Mouse (Mus musculus) WW6 (cell line): ENCODE measurements around the gene Gm10778.
A peak's percentile ranks its signal among the peaks of the same experiment; 100 is the strongest.

Experiments used
- DNase-seq: peaks from one replicate; pipeline ENCODE4 v3.0.0-alpha.2; 2013; ENCODE audit warnings: low read depth, low spot score

Gm10778 gene

GRCm38 (mm10) chr10:81648803-81649775, at the start of gene Gm10778:
Gene Gm10778, plus strand, starts transcription at chr10:81649059.
- peak; percentile 76 for DNase-seq

GRCm38 (mm10) chr10:81599630-81600029, 49.2 kb upstream of the Gm10778 start:
- DNase-seq: no peak

- DNase-seq: no peak
Observed at GRCm38 (mm10) chr10:81600096-81600495, 48.8 kb upstream of the Gm10778 start.

- peak; percentile 97 for DNase-seq
Observed at GRCm38 (mm10) chr10:81600738-81601203, 48.1 kb upstream of the Gm10778 start, which contains the start of gene Tle6. Gene Tle6, minus strand, starts transcription at chr10:81601073.

- no peak for DNase-seq
Observed at GRCm38 (mm10) chr10:81601396-81601905, 47.4 kb upstream of the Gm10778 start.

- no peak for DNase-seq
Observed at GRCm38 (mm10) chr10:81602741-81603151, 46.1 kb upstream of the Gm10778 start.

- DNase-seq: no peak
Observed at GRCm38 (mm10) chr10:81604019-81604967, 44.6 kb upstream of the Gm10778 start.

- no peak for DNase-seq
Observed at GRCm38 (mm10) chr10:81604968-81605665, 43.7 kb upstream of the Gm10778 start.

GRCm38 (mm10) chr10:81605666-81605973, 43.2 kb upstream of the Gm10778 start:
- DNase-seq: no peak

- DNase-seq: peak; percentile 91
Observed at GRCm38 (mm10) chr10:81605974-81606751, 42.7 kb upstream of the Gm10778 start, which contains the start of gene BC025920. Gene BC025920, plus strand, starts transcription at chr10:81606270.

- no peak for DNase-seq
Observed at GRCm38 (mm10) chr10:81608308-81608707, 40.6 kb upstream of the Gm10778 start.

- DNase-seq: no peak
Observed at GRCm38 (mm10) chr10:81612779-81613178, 36.1 kb upstream of the Gm10778 start.

- DNase-seq: no peak
Observed at GRCm38 (mm10) chr10:81615486-81615885, 33.4 kb upstream of the Gm10778 start.

- DNase-seq: no peak
Observed at GRCm38 (mm10) chr10:81619976-81620375, 28.9 kb upstream of the Gm10778 start.

GRCm38 (mm10) chr10:81620786-81621185, 28.1 kb upstream of the Gm10778 start:
- no peak for DNase-seq

- DNase-seq: no peak
Observed at GRCm38 (mm10) chr10:81623441-81623840, 25.4 kb upstream of the Gm10778 start.

- DNase-seq: no peak
Observed at GRCm38 (mm10) chr10:81626101-81626993, 22.5 kb upstream of the Gm10778 start.

GRCm38 (mm10) chr10:81626994-81627835, 21.6 kb upstream of the Gm10778 start, which contains the start of gene Sirt6:
Gene Sirt6, minus strand, starts transcription at chr10:81627797.
- peak; percentile 90 for DNase-seq
